Mouse (Mus musculus) heart, adult 2 months (tissue): Measurements from ENCODE around the gene Oscar.

ENCODE experiments used
- CTCF ChIP-seq: fragments of 200-600 bp; IDR thresholded peaks from 2 replicates; pipeline ENCODE4 v1.8.1; 2022; ENCODE audit warnings: antibody characterized with exemption, mild to moderate bottlenecking, moderate library complexity
- POLR2A ChIP-seq: fragments of 200-500 bp; IDR thresholded peaks from 2 replicates; pipeline ENCODE4 v1.6.1; 2011; ENCODE audit warnings: mild to moderate bottlenecking, low read depth, low read length, control low read depth; ENCODE audit not compliant: insufficient read depth

DNA sequence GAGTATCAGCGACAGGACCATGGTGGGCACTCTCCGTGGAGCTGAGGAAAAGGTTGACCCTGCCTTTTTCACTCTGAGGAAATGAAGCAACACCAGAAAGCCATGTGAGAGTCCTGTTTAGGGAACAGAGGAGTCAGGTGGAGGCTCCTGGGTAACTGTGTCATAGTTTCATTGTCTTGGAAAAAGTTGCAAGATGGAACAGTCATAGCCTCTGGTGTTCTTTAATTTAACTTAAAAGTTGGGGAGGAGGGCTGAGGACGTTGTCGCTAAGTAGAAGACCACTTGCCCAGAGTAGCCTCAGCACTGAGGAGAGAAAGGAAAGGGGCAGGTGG, at the start of gene Oscar:
- TF ChIP-seq POLR2A = no peak
- TF ChIP-seq CTCF = no peak
